Mouse (Mus musculus): ENCODE data around the gene Stra6. TPM values are rescaled to one million over a fixed set of nuclear protein-coding genes. Genes with fewer than 3 reads are reported as not detected.

The Stra6 gene
- 10 to 100 TPM in 1 of 2 experiments, 1 to 10 TPM in 1; 9.3 to 12.9 TPM for total RNA-seq (2021)

DNA sequence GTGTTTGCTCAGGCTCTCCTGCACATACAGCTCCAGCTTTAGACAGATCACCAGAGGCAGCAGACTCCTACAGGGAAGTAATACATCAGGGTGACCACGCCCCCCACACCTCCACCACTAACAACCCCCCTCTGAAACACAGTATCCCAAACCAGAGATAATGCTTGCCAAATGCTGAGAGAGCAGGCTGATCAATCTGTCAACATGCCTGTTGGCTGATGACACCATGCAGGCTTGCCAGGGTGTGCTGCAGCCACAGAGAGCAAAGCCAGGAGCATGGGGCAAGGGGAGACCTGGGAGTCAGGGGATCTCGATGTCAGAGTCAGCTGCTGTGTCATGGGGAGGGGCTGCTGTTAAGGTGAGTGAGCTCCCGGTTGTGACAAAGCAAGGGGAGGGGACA, at the start of gene Stra6:
Stra6 (plus strand) TSS at position 258 of the 400 bp plus-strand sequence.
- no peak for DNase-seq (ENCODE audit: extremely low spot score in 1 of 2, low spot score in 1 of 2)

DNA sequence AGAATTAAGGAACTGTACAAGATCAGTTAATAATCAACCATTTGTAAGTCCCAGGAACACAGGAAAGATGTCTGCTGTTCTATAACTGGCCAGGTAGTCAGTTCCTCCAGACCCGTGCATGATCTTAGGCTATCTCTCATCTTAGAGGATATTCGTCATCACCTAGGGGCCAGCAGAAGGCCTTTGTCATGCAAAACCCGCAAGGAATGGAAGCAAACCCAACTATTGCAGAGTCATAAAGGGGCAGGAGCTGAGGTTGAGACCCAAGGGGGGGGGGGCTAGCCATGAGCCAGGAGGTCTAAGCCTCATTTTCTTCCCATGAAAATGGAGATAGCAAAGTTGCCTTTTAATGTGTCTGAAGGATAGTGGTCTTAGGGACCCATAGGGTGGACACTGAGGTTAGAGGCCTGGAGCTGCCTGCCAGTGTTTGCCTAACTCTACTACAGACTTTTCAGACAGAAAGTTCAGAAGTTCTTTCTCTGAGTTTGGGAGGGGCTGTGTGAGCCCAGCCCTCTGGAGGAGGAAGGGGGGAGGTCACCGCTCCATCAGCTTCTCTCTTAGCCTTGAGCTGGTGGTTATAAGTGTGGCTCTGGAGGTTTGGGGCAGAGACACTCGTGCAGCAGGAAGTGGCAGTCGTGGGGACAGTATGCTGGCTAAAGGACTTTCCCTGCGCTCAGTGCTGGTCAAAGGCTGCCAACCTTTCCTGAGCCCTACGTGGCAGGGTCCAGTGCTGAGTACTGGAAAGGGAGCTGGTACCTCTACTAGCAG, 49.0 kb upstream of the Stra6 start:
- no peak for DNase-seq (ENCODE audit: extremely low spot score in 1 of 2, low spot score in 1 of 2)

DNA sequence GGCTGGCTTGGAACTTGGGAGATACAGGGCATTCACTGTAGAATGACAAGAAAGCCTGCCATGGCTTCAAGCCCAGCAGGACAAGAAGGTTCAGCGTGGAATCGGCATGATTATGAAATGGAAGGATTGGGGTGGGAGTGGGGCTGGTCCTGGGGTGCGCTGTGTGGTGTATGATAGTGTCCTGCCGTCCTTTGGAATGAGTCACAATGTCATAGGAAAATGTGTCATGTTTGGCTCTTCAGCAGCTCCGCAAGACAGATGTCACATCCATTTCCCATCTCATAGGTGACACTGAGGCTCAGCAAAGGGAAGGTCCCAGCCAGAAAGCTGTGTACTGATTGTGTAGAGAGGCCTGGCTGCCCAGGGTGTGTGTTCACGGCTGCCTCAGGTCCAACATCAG, 47.7 kb upstream of the Stra6 start:
- no peak for DNase-seq (ENCODE audit: extremely low spot score in 1 of 2, low spot score in 1 of 2)

DNA sequence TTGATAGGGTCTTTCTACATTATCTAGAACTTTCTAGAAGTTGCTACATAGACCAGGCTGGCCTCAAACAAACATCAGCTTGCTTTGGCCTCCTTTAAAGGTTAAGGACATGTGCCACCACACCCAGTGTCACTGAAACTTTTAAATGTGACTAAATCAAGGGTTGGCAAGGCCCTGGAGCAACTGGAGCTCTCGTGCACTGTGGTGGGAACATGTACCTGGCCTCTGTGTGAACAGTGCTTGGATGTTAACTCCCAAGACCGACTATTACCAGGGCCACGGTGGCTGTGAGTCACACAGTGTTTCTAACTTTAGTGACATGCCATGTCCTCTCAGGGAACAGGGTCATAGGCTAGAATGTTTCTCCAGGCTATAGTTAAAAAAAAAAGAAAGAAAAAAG, 46.6 kb upstream of the Stra6 start:
- no peak for DNase-seq (ENCODE audit: extremely low spot score in 1 of 2, low spot score in 1 of 2)

DNA sequence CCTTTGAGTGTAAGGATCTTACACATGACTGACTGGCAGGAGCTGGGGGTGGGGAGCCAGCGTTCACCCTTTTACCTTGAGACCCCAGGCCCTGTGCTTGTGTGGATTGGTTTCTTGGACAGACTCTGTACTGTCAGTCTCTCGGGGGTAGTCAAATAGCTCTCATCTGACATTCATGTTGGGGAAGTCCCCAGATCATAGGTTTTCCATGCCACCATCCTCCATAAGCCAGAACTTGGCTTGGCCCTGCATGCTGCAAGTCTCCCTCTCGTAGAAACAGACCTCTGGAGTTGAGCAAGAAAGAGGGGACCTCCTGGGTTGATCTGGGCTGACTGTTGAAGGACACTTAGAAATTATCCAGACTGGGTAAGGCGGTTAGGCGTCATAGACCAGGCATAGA, 45.2 kb upstream of the Stra6 start:
- DNase-seq (ENCODE audit: extremely low spot score in 1 of 2, low spot score in 1 of 2): no peak

DNA sequence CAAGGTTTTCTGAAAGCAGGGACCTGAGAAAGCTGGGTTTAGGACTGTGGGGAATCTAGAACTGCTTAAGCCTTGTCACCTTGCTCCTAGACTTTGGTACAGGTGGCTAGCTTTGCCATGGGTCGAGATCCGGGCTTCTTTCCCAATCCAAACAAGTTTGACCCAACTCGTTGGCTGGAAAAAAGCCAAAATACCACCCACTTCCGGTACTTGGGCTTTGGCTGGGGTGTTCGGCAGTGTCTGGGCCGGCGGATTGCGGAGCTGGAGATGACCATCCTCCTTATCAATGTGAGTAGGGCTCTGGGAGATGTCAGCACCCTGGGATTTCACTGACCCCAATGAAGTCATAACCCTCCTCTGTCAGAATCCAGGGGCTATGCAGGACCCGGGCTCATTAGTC, 37.6 kb upstream of the Stra6 start:
- no peak for DNase-seq (ENCODE audit: extremely low spot score in 1 of 2, low spot score in 1 of 2)

DNA sequence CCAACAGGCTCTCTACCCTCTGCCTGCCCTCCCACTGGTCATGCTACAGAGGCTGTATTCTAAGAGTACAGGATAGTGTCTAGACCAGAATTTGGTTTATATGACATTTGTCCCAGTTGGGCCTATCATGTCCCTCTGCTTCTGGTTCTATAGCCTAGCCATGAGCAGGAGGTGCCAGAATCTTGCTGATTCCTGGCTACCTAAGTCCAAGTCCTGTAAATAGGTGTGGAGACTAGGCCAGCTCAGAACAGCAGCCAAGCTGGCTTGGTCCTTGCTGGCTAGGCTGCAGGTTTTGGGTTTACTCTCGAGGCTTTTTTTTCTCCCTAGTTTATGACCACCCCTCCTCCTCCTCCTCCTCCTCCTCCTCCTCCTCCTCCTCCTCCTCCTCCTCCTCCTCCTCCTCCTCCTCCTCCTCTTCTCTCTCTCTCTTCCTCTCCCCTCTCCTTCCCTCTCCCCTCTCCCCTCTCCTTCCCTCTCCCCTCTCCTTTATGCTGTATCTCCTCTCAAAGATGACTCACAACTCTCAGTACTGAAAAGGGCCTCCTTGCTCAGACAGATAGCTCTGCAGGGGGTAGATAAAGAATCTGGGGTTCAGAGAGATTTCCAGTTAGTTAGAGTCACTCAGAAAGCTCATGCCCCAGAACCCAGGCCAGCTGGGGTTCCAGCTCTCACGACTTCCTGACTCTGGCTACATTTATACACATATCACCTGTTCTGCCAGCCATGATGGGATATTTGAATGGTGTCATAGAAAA, 36.0 kb upstream of the Stra6 start:
- DNase-seq (ENCODE audit: extremely low spot score in 1 of 2, low spot score in 1 of 2): no peak

DNA sequence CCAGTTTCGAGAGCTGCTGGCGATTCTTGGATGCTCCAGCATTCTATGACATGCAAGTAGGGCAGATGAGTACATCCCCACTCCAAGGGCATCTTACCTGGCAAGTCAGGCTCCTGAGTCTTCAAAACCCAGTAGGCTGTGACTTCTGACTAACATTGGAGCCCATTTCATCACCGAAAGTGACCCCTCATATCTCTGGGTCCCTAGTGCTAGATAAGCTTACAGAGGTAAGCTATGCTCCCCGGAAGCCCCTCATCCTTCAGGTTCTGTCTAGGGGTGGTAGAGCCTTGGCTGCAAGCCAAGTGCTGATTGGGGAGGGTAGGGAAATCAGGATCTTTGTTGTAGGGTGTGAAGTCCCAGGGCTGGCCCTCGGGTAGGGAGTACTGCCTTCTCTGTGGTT, 34.7 kb upstream of the Stra6 start:
- no peak for DNase-seq (ENCODE audit: extremely low spot score in 1 of 2, low spot score in 1 of 2)

DNA sequence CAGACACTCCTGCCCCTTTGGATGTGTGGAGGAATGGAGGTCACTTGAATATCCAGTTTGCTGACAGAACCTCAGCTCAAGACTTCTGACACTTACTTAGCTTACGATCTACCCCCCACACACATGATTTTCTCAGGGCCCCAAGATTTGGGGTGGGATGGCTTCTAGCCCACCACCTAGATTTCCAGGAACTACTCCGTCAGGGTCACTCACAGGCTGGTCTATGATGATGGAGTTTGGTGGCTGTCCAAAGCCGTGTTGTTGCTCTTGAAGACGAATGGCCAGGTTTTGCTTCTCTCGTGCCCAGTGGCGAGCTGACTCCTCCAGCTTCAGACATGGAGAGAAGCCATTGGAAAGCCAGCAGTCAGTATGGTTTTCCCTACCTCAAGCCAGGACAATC, 34.0 kb upstream of the Stra6 start:
- DNase-seq (ENCODE audit: extremely low spot score in 1 of 2, low spot score in 1 of 2): no peak

DNA sequence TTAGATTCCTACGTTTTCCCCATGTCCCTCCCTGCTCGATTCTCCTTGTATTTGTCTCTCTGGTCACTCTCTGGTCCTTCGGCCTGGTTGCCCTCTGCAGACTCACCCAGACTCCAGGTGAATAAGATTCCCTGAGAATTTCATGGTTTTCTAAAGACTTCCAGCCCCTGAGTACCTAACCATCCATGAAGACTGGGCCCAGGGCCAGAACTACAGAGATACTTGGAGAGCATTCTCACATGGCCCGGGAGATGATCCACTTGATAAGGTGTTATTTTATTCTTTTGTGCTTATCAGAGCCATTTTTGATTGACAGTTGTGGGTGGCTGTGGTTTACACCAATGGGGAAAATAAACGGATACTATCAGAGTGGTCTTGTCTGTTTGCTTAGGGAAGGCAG, 31.7 kb upstream of the Stra6 start:
- no peak for DNase-seq (ENCODE audit: extremely low spot score in 1 of 2, low spot score in 1 of 2)

DNA sequence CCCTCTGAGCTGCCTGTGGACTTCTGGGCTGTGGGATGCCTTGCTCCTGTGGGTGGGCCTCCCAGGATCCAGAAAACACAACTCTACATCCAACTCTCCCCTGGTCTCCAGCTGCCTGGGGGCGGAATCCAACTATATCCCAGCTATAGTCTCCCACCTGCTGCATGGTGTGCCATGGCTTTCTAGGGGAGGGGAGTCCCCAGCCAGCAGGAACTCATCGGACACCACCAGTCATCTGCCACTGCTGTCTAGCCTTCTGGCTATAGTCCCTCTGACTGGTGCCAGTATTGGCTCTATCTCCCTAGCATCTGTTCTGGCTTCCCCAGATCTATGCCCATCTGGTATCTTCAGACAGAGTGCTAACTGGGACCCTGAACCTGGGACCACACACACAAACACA, 28.1 kb upstream of the Stra6 start:
- peak in 1 of 2 experiments; percentile 29 for DNase-seq (ENCODE audit: extremely low spot score in 1 of 2, low spot score in 1 of 2)

DNA sequence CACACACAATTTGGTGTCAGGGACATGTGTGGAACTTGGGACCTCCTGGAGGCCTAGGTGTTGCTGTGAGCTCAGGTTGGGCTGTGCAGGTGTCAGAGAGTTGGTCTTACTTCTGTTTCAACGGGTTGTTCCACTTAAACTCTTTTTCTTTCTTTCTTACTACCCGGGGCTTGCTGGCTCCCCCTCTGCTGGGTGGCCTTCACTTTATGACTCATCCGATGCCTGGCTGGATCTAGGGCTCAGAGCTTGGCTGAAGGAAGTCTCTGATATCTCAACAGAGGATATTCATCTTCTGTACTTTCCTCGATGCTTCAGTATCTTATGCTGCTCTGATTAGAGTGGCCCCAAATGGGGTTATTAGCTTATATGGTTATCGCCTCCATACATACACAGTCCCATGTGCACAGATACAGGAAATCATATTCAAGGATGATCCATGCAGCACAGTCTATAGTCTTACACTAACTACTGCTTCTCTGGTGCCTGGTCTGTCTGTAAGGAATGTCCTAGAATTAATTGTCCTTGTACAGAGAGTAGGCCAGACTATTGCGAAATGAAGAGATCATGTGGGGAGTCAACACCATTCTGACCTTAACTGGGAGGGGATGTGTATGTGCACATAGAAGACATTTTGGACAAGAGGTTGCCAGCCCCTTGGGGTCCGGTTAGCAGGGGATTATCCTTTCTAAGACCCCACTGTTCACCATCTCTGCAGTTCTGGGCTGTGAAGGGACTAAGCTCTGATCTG, 27.5 kb upstream of the Stra6 start:
- DNase-seq (ENCODE audit: extremely low spot score in 1 of 2, low spot score in 1 of 2): no peak

DNA sequence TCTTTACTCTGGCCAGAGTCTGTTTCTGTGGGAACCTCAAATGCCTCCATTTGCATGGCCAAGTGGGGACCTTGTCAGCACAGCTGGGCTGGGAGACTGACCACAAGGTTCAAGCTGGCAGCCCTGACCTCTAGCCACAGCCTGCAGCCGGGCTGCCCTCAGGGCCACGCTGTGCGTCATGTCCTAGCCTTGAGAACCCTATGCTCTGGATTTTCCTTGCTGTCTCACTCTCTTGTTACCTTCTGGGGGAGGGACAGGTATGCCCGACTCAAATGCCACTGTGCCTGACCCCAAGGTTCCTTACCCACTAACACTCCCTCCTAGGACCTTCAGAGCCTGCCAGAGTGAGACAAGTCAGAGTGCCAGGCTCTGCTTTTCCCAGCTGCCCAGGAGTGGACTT, 26.6 kb upstream of the Stra6 start:
- no peak for DNase-seq (ENCODE audit: extremely low spot score in 1 of 2, low spot score in 1 of 2)

DNA sequence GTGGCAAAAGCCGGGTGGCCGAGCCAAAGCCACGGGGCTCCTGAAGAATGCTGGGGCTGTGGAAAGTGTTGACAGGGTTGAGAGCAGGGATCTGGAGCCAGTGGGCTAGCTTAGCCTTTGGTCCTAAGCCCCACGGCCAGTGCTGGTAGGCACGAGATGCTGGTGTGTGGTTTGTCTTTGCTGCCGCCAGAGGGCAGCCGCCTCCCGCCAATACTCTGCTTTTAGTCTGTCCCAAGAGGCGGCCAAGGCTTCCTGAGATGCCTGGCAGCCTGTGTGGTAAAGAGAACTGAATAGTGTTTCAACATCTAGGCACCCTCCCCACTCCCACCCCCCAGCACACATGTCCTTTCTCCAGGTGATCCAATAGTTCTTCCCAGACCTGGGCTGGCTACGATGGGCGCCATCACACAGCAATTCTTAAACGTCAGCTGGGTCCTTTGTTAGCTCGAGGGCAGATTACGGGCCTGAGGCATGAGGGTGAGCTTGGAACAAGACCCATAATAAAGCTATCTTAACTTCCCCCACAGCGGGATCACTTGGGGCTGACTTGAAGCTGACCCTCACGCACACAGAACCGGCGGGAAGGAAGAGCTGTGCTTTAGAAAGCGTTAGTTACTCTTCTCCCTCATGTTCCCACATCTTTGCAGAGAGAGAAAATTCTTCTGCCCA, 25.0 kb upstream of the Stra6 start:
- DNase-seq (ENCODE audit: extremely low spot score in 1 of 2, low spot score in 1 of 2): peak; percentile 65 to 80

DNA sequence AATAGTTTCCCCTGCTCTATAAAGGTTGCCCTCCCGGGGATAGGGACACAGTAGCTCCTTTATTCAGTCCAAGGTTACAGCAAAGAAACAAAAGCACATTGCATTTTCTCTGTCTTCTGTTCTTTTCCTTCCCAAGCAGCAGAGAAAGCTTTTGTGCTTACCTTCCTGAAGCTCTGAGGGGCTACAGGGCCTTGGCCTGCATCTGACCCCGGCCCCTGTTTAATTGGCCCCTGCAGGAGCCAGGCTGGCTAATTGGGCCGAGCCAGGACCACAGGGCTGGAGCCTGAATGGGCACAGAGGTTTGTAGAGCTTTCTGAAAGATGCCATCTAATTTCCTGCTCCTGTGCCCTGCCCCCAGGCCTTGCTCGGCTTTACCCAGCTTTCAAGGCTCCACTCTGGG, 22.6 kb upstream of the Stra6 start:
- no peak for DNase-seq (ENCODE audit: extremely low spot score in 1 of 2, low spot score in 1 of 2)

DNA sequence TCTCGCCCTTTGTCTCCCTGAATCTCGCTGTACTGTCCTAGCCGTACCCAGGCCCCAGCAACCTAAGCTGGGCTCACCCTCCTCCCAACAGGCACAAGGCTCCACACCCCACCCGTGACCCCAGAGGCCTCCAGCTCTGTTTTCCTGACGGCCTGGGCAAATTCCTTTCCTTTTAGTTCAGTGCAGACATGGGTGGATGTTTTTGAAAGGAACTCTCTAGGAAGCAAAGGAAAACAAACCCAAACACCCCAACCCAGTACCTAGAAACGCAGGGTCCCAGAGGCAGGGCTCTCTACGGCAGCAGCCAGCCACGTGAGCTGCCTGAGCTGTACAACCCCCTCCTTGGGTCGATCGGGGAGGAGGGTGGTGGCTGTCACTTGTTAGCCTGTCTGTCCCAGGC, 21.2 kb upstream of the Stra6 start:
- DNase-seq (ENCODE audit: extremely low spot score in 1 of 2, low spot score in 1 of 2): no peak

DNA sequence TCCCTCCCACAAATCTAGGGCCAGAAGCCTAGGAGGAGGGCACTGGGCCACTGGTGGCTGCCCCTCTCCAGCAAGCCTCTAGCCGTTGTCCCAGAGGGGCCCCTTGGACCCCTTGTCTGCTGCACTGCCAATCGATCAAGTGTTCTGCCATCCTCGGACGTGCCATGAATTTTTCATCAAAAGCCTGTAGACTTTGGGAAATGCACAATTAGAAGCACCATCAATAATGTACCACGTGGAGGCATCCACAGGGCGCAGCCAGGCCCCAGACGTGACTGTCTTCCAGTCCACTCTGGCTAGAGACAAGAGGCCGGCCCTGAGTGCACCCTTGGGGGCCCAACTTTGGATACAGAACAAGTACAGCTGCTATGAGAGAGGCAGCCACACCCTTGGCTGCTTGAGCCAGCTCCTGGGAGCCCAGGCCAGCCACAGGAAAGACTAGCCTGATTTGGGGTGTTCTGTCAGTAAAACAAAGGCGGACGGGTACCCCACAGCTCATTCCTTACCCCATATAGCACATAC, 20.0 kb upstream of the Stra6 start:
- DNase-seq (ENCODE audit: extremely low spot score in 1 of 2, low spot score in 1 of 2): no peak

DNA sequence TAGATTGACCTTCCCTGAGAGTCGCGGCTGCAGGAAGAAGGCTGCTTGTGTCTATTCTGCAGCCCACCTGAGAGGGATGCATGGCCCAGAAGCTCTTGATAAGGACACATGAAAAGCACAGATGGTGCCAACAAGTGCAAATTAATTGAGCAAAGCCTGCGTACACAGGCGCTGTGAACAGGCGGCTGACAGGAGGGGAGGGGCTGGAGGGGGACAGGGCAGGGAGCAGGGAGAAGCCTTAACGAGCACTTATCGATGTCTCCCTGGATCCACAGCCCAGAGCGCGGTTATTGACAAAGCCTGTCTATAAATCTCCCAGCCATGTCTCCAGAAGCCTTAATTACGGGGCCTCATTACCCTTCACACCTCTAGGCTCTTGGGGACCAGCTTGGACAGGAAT, 18.8 kb upstream of the Stra6 start:
- DNase-seq (ENCODE audit: extremely low spot score in 1 of 2, low spot score in 1 of 2): no peak

DNA sequence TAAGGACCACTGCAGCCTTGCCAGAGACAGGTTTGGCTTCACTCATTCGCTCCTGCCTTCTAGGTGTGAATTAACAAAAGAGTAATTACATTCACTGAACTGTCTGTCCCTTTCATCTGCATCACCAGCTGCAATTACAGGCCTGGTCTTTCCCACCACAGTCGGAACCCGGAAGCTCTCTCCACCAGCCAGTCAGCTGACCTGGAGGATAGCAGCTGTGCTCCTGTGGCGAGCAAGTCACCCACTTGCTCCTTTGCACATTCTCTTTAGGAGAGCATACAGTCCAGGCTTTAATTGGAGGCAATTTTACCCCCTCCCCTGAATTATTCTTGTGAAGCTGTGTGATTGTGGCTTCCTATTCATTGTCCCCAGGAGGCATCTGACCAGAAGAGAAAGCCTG, 17.9 kb upstream of the Stra6 start:
- DNase-seq (ENCODE audit: extremely low spot score in 1 of 2, low spot score in 1 of 2): no peak

DNA sequence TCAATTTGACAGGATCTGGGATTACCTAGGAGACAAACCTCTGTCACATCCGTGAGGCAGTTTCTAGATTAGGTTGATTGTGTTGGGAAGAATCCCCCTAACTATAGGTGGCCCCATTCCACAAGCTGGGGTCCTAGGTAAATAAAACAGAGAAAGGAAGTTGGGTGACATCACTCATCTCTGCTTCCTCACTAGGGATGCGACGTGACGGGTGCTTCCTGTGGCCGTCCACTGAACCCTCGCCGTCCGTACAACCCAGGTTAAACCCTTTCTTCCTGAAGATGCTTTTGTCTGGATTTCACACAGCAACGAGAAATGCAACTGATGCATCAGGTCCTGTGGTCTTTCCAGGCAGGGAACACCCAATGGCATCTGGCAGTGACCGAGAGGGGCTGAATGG, 16.5 kb upstream of the Stra6 start:
- no peak for DNase-seq (ENCODE audit: extremely low spot score in 1 of 2, low spot score in 1 of 2)

DNA sequence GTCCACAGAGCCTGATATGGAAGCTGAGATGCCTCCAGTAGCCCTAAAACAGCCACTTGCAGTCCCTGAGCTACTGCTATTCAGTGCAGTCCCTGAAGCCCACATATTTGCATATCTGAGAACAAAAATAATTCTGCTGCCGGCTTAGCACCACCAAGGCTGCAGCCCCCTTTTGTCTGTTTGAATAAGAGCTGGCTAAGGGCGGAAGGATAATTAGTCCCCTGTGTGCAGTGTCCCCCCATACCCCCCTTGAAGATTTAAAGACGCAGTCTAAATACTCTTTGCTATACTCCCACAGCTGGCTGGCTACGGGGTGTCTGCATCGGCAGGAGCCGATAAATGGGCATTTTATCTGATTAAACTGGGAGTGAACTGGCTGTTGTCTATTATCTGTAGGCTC, 15.0 kb upstream of the Stra6 start:
- no peak for DNase-seq (ENCODE audit: extremely low spot score in 1 of 2, low spot score in 1 of 2)
